In the genomic region with DNA sequence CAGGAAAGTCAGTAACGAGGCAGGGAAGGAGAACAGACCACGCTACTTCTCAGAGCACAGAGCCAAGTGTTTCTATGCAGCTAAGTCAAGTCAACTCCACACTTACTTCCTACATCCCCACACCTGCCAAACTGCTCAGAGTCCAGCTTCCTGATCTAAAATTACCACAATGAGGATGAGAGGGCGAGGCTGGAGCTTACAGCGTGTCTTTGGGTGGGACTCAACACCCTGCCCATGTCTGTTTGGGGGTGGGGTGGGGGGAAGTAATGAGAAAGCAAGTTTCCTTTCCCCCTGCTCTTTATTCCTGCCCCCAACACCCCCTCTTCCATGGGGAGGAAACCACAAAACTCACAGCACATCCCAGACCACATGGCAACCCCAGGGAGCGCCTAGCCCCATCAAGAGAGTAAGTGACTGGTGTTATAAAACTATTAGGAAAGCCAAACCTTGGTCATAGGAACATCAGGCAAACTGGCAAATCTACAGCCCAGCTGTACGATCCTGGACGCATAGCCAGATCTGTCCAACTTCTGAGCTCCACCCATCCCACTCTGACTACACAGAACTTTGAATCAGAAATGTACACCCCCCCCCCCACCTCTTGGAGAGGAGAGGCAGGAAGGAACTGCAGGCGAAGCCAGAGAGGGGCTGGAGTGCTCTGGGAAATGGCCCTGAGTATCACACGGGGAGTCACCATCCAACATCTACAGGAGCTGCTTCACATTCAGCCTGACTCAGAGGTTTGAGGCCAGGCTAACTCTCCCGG, we compare ENCODE assay signal across 9 mouse cellular contexts.
DNase-seq lines count a peak whose midpoint lies in the region; ATAC-seq and TF ChIP-seq lines count a peak whose summit lies in the region.
"Had no signal": no experiment of that assay in that cellular context is flagged by ENCODE, and none has a peak within 500 bp of the region (broad histone marks: within the 10 kb centered on the region; RNA-seq: fewer than 3 reads in every experiment).

No protein-coding gene starts in this region.

- peak; percentile 40 to 44 for DNase-seq in cerebellum, postnatal 10 days
- no peak for DNase-seq in cerebellum, adult 11-12 months
- DNase-seq in NIH3T3 (ENCODE audit: low read depth): peak; percentile 43
- peak; percentile 71 for DNase-seq in heart, postnatal 0 days (ENCODE audit: low spot score)
- no peak for DNase-seq in ovary, adult 18-20 months (ENCODE audit: low spot score)
- no peak for DNase-seq in cerebellum, postnatal 36 days
- DNase-seq in layer of hippocampus, adult 8-10 months (ENCODE audit: low spot score in 2 of 2): no peak
- DNase-seq: adrenal gland, postnatal 14 days had no signal

- no peaks in the 10 kb centered on the region for H3K27me3 ChIP-seq in heart, postnatal 0 days (ENCODE audit: control insufficient read depth, insufficient read depth, low read length)
- no peaks in the 10 kb centered on the region for H3K27me3 ChIP-seq in limb, embryonic 15.5 days

- peaks cover 17% of the 10 kb centered on the region for H3K4me1 ChIP-seq in heart, postnatal 0 days (ENCODE audit: control insufficient read depth, insufficient read depth)
- H3K4me1 ChIP-seq in limb, embryonic 15.5 days: peaks cover 18% of the 10 kb centered on the region

- no peak for TF ChIP-seq EP300 in heart, postnatal 0 days (IDR thresholded peaks at IDR 0.05; ENCODE audit: low read depth)

- ATAC-seq in heart, postnatal 0 days (ENCODE audit: insufficient read depth, low read depth): peak; percentile 78
- peak; percentile 80 for ATAC-seq in limb, embryonic 15.5 days (ENCODE audit: insufficient number of reproducible peaks, low FRiP score, low TSS enrichment, low read depth)

- H3K36me3 ChIP-seq in heart, postnatal 0 days (replicated peaks; ENCODE audit: control insufficient read depth, insufficient read depth, low read length): peaks cover 40% of the 10 kb centered on the region
- H3K36me3 ChIP-seq in limb, embryonic 15.5 days: no peaks in the 10 kb centered on the region

- no peak overlapping the region for H3K9ac ChIP-seq in heart, postnatal 0 days (replicated peaks; ENCODE audit: low read depth, low read length)
- H3K9ac ChIP-seq in limb, embryonic 15.5 days: no peak overlapping the region

- no peak overlapping the region for H3K4me2 ChIP-seq in heart, postnatal 0 days (ENCODE audit: low read depth, low read length)
- no peak overlapping the region for H3K4me2 ChIP-seq in limb, embryonic 15.5 days

- H3K9me3 ChIP-seq in heart, postnatal 0 days (replicated peaks; ENCODE audit: control insufficient read depth, low read length): no peaks in the 10 kb centered on the region
- H3K9me3 ChIP-seq in limb, embryonic 15.5 days: no peaks in the 10 kb centered on the region

- no peak overlapping the region for H3K4me3 ChIP-seq in heart, postnatal 0 days (ENCODE audit: low read depth, low read length)
- no peak overlapping the region for H3K4me3 ChIP-seq in limb, embryonic 15.5 days

- 18% methylated on average over 10 of the region's 10 CpGs for WGBS in heart, postnatal 0 days
- 38% methylated on average over 10 of the region's 10 CpGs for WGBS in limb, embryonic 15.5 days

- TF ChIP-seq CTCF in heart, postnatal 0 days (IDR thresholded peaks at IDR 0.05; ENCODE audit: low read depth): no peak

- peak overlapping the region; percentile 94 for H3K27ac ChIP-seq in heart, postnatal 0 days (ENCODE audit: low read depth)
- H3K27ac ChIP-seq in limb, embryonic 15.5 days: peak overlapping the region; percentile 88

Comparison
In these comparisons a context has a peak if more than half of its experiments do, and no peak if none do; other contexts are left out.
1. DNase-seq: peak in cerebellum, postnatal 10 days (2 of 2), NIH3T3 (single experiment) and heart, postnatal 0 days (single experiment); none in cerebellum, adult 11-12 months (single experiment), ovary, adult 18-20 months (single experiment), cerebellum, postnatal 36 days (0 of 2) and layer of hippocampus, adult 8-10 months (0 of 2).